Mouse (Mus musculus): ENCODE measurements around the gene Pgap3. TPM values are rescaled to one million over a fixed set of nuclear protein-coding genes. Genes with fewer than 3 reads are reported as not detected.

The Pgap3 gene
- polyA plus RNA-seq, 1 experiment from 2014 or later: 8.2 TPM

DNA sequence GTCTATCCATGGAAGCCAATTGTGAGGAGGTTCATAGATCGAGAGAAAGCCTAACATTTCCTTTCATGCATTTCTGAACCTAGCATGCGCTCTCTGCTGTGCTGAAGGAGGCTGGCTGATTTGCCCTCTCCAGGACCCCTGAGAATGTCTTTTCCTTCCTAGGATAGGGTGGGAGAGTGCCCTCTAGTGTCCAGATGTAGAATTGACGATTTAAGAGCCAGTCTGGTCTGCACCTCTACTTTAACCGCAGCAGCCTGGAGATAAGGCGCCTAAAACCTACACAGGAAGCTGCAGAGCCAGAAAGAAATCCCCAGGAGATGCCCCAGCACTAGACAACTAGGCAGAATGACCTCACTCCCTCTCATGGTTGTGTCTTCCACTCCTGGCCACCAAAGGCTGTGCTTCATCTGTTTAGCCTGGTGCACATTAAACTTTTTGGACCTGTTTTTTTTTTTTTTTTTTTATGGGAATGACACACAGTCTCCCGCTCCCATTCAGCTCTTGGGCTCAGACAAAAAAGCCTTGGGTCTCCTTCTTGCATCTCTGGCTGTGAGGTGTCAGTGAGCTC lies 44.5 kb downstream of the Pgap3 start:
- no peak for ATAC-seq
- Histone ChIP-seq H3K27me3 (replicated peaks; ENCODE audit: control insufficient read depth, insufficient read depth, low read length) (peaks cover 13% of the 10 kb centered on the region), H3K36me3 (ENCODE audit: control insufficient read depth, insufficient read depth, low read length) (no peaks in the 10 kb centered on the region), H3K4me1 (ENCODE audit: control insufficient read depth, insufficient read depth, low read depth, low read length) (peaks cover 26% of the 10 kb centered on the region), H3K4me2 (ENCODE audit: low read length) (no peak overlapping the region), H3K27ac (ENCODE audit: low read depth, low read length) (no peak overlapping the region), H3K4me3 (ENCODE audit: low read length) (no peak overlapping the region), H3K9ac (ENCODE audit: low read depth, low read length) (no peak overlapping the region), H3K9me3 (ENCODE audit: control insufficient read depth, low read length) (no peaks in the 10 kb centered on the region)
- WGBS: 11% methylated on average over 6 of the region's 6 CpGs

DNA sequence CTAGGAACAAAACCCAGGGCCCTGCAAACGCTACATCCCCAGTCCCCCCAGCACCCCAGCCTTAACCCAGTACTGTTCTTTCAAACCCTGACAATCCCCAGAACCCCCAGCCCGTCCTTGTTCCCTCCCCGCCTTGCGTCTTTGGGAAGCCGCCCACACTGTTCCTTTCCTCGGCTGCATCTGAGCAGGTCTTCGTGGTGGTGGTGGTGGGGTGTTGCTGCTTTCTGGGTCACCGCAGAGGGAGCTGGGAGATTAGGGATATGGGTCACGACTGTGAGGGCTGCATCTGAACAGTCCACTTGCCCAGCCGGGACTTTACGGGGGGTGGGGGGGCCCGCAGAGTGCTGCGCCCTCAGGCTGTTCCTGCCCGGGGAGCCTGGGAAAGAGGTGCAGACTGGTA lies 45.8 kb downstream of the Pgap3 start:
- H3K9ac ChIP-seq (ENCODE audit: low read depth, low read length): no peak overlapping the region
- no peak overlapping the region for H3K4me3 ChIP-seq (ENCODE audit: low read length)
- WGBS: 70% methylated on average over 14 of the region's 14 CpGs
- ATAC-seq: no peak
- peaks cover 27% of the 10 kb centered on the region for H3K27me3 ChIP-seq (replicated peaks; ENCODE audit: control insufficient read depth, insufficient read depth, low read length)
- no peaks in the 10 kb centered on the region for H3K36me3 ChIP-seq (ENCODE audit: control insufficient read depth, insufficient read depth, low read length)
- no peak overlapping the region for H3K4me2 ChIP-seq (ENCODE audit: low read length)
- H3K27ac ChIP-seq (ENCODE audit: low read depth, low read length): no peak overlapping the region
- H3K9me3 ChIP-seq (ENCODE audit: control insufficient read depth, low read length): no peaks in the 10 kb centered on the region
- H3K4me1 ChIP-seq (ENCODE audit: control insufficient read depth, insufficient read depth, low read depth, low read length): peaks cover 13% of the 10 kb centered on the region

- H3K4me2 ChIP-seq (ENCODE audit: low read length): no peak overlapping the region
- no peaks in the 10 kb centered on the region for H3K36me3 ChIP-seq (ENCODE audit: control insufficient read depth, insufficient read depth, low read length)
- H3K4me3 ChIP-seq (ENCODE audit: low read length): no peak overlapping the region
- H3K4me1 ChIP-seq (ENCODE audit: control insufficient read depth, insufficient read depth, low read depth, low read length): peaks cover 10% of the 10 kb centered on the region
- no peaks in the 10 kb centered on the region for H3K9me3 ChIP-seq (ENCODE audit: control insufficient read depth, low read length)
- H3K9ac ChIP-seq (ENCODE audit: low read depth, low read length): no peak overlapping the region
- H3K27me3 ChIP-seq (replicated peaks; ENCODE audit: control insufficient read depth, insufficient read depth, low read length): peaks cover 29% of the 10 kb centered on the region
- no peak for ATAC-seq
- H3K27ac ChIP-seq (ENCODE audit: low read depth, low read length): no peak overlapping the region
- 45% methylated on average over 8 of the region's 8 CpGs for WGBS
Observed at GRCm38 (mm10) chr11:98353651-98354211, 46.6 kb downstream of the Pgap3 start.

GRCm38 (mm10) chr11:98352272-98352990 lies 47.9 kb downstream of the Pgap3 start:
- Histone ChIP-seq H3K27ac (ENCODE audit: low read depth, low read length) (no peak overlapping the region), H3K36me3 (ENCODE audit: control insufficient read depth, insufficient read depth, low read length) (no peaks in the 10 kb centered on the region), H3K27me3 (replicated peaks; ENCODE audit: control insufficient read depth, insufficient read depth, low read length) (peaks cover 42% of the 10 kb centered on the region), H3K4me2 (ENCODE audit: low read length) (no peak overlapping the region), H3K4me3 (ENCODE audit: low read length) (no peak overlapping the region), H3K9me3 (ENCODE audit: control insufficient read depth, low read length) (no peaks in the 10 kb centered on the region), H3K9ac (ENCODE audit: low read depth, low read length) (no peak overlapping the region), H3K4me1 (ENCODE audit: control insufficient read depth, insufficient read depth, low read depth, low read length) (peaks cover 16% of the 10 kb centered on the region)
- 79% methylated on average over 18 of the region's 18 CpGs for WGBS
- no peak for ATAC-seq

DNA sequence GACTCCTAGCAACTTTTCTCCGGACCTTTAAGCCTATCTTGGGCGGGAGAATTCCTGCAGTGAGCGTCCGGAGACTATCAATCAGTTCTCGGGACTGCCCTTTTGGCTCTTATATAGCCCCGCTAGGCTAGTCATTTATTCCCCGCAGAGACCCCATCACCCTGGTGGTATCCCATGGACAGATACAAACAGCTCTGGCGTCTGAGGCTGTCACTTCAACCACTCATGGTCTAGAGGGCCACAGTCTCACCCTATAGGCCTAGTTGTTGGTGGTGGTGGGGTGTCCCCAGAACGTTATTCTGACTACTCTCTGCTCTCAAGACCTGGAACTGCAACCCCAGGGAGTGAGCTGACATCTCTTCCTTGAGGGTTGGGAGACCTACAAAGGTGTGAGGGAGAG lies 51.0 kb downstream of the Pgap3 start:
- H3K4me2 ChIP-seq (ENCODE audit: low read length): peak overlapping the region; percentile 99
- no peaks in the 10 kb centered on the region for H3K9me3 ChIP-seq (ENCODE audit: control insufficient read depth, low read length)
- no peaks in the 10 kb centered on the region for H3K36me3 ChIP-seq (ENCODE audit: control insufficient read depth, insufficient read depth, low read length)
- no peak for ATAC-seq
- peaks cover 58% of the 10 kb centered on the region for H3K27me3 ChIP-seq (replicated peaks; ENCODE audit: control insufficient read depth, insufficient read depth, low read length)
- no peak overlapping the region for H3K9ac ChIP-seq (ENCODE audit: low read depth, low read length)
- WGBS: 5% methylated on average over 9 of the region's 9 CpGs
- peaks cover 17% of the 10 kb centered on the region for H3K4me1 ChIP-seq (ENCODE audit: control insufficient read depth, insufficient read depth, low read depth, low read length)
- H3K27ac ChIP-seq (ENCODE audit: low read depth, low read length): no peak overlapping the region
- H3K4me3 ChIP-seq (ENCODE audit: low read length): peak overlapping the region; percentile 69; the same call in 1 of the 2 replicates

DNA sequence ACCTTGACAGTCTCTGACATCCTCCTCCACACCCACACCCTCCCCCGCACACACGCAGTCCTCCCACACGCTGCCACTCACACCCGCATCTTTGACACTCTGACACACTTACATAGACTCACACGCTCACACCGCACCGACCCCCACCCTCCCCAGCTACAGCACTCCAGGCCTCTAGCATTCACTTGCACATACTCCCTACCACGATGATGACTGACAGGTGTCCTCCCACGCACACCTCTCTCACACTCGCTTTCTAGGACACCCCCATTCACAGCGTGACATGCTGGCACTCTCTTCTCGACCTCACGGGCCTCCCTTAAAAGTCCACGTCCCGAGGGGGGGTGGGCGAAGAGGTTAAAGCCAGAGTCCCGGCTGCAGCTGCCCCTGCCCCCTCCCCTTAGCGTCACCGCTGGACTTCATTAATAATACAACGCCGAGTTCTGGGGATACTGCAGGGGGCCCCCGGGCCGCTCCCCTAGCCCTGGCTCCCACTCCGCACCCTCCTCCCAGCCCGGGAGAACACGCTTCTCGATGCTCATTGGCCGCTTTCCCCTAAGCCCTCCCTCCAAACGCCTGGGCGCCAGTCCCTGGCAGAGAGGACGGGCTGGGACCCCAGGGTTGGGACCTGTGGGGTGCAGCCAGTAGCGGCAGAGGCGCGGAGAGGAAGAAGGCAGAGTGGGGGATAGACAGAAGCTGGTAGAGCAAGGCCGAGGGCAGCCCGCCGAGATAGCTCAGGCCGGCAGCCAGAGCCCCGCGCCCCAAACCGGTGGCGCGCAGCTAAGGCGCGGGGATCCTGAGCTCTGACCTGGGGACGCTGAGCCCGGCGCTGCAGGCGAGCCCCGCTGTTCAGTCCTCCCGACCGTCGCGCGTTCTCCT lies 52.0 kb downstream of the Pgap3 start, which contains the start of gene Ppp1r1b:
Ppp1r1b (plus strand) TSS at position 322 of the 879 bp plus-strand sequence.
- Histone ChIP-seq H3K27ac (ENCODE audit: low read depth, low read length) (no peak within 1 kb of the TSS), H3K27me3 (replicated peaks; ENCODE audit: control insufficient read depth, insufficient read depth, low read length) (peaks cover 55% of the 10 kb centered on the region), H3K9ac (ENCODE audit: low read depth, low read length) (peak within 1 kb of the TSS; percentile 68), H3K4me2 (ENCODE audit: low read length) (peak within 1 kb of the TSS; percentile 99), H3K4me3 (ENCODE audit: low read length) (peak within 1 kb of the TSS; percentile 69), H3K4me1 (ENCODE audit: control insufficient read depth, insufficient read depth, low read depth, low read length) (peaks cover 17% of the 10 kb centered on the region), H3K36me3 (ENCODE audit: control insufficient read depth, insufficient read depth, low read length) (no peaks in the 10 kb centered on the region), H3K9me3 (ENCODE audit: control insufficient read depth, low read length) (no peaks in the 10 kb centered on the region)
- peak; percentile 46 for ATAC-seq
- WGBS: under 1% methylated on average over 55 of the region's 55 CpGs

- H3K9ac ChIP-seq (ENCODE audit: low read depth, low read length): no peak overlapping the region
- no peak for ATAC-seq
Observed at GRCm38 (mm10) chr11:98347385-98348082, 52.8 kb downstream of the Pgap3 start.

GRCm38 (mm10) chr11:98346168-98346567 lies 54.1 kb downstream of the Pgap3 start:
- Histone ChIP-seq H3K4me2 (ENCODE audit: low read length) (no peak overlapping the region), H3K27ac (ENCODE audit: low read depth, low read length) (no peak overlapping the region), H3K4me1 (ENCODE audit: control insufficient read depth, insufficient read depth, low read depth, low read length) (peaks cover 24% of the 10 kb centered on the region), H3K9me3 (ENCODE audit: control insufficient read depth, low read length) (no peaks in the 10 kb centered on the region), H3K27me3 (replicated peaks; ENCODE audit: control insufficient read depth, insufficient read depth, low read length) (peaks cover 54% of the 10 kb centered on the region), H3K36me3 (ENCODE audit: control insufficient read depth, insufficient read depth, low read length) (no peaks in the 10 kb centered on the region), H3K9ac (ENCODE audit: low read depth, low read length) (no peak overlapping the region), H3K4me3 (ENCODE audit: low read length) (no peak overlapping the region)
- ATAC-seq: no peak
- WGBS: 12% methylated on average over 9 of the region's 9 CpGs

More at GRCm38 (mm10) chr11:98347385-98348082, 52.8 kb downstream of the Pgap3 start:
- Histone ChIP-seq H3K36me3 (ENCODE audit: control insufficient read depth, insufficient read depth, low read length) (no peaks in the 10 kb centered on the region), H3K4me1 (ENCODE audit: control insufficient read depth, insufficient read depth, low read depth, low read length) (peaks cover 17% of the 10 kb centered on the region), H3K27ac (ENCODE audit: low read depth, low read length) (no peak overlapping the region), H3K4me3 (ENCODE audit: low read length) (peak overlapping the region; percentile 69), H3K9me3 (ENCODE audit: control insufficient read depth, low read length) (no peaks in the 10 kb centered on the region), H3K4me2 (ENCODE audit: low read length) (peak overlapping the region; percentile 99), H3K27me3 (replicated peaks; ENCODE audit: control insufficient read depth, insufficient read depth, low read length) (peaks cover 55% of the 10 kb centered on the region)
- 6% methylated on average over 9 of the region's 12 CpGs for WGBS

All from hindbrain, embryonic 16.5 days (tissue).